Mouse (Mus musculus) urinary bladder, postnatal 25 days (tissue): ENCODE data around the gene Hs2st1.
"Not testable (repeated sequence)": the region's sequence is repeated elsewhere in the genome, so short reads cannot be mapped to it uniquely, and the experiment has no call there.

ENCODE experiments used
- DNase-seq: peaks from one replicate; pipeline ENCODE4 v3.0.0; 2022; ENCODE audit warnings: low spot score

Gene Hs2st1

GRCm38 (mm10) chr3:144570047-144570815 lies at the start of gene Hs2st1, which contains the start of gene Selenof:
Hs2st1 (minus strand) TSS chr3:144570181.
Selenof (plus strand) TSS chr3:144570304.
- peak; percentile 82 for DNase-seq

- no peak for DNase-seq
Measured at GRCm38 (mm10) chr3:144617633-144618180, 47.7 kb upstream of the Hs2st1 start.

GRCm38 (mm10) chr3:144616654-144617425 lies 46.9 kb upstream of the Hs2st1 start:
- peak; percentile 71 for DNase-seq

- no peak for DNase-seq
Measured at GRCm38 (mm10) chr3:144615459-144615858, 45.5 kb upstream of the Hs2st1 start.

GRCm38 (mm10) chr3:144614698-144615097 lies 44.7 kb upstream of the Hs2st1 start:
- DNase-seq, result no peak

GRCm38 (mm10) chr3:144614277-144614676 lies 44.3 kb upstream of the Hs2st1 start:
- no peak for DNase-seq

- DNase-seq, result no peak
Measured at GRCm38 (mm10) chr3:144612382-144612781, 42.4 kb upstream of the Hs2st1 start.

- no peak for DNase-seq
Measured at GRCm38 (mm10) chr3:144611626-144612271, 41.8 kb upstream of the Hs2st1 start.

GRCm38 (mm10) chr3:144610759-144611158 lies 40.8 kb upstream of the Hs2st1 start:
- no peak for DNase-seq

GRCm38 (mm10) chr3:144608090-144608489 lies 38.1 kb upstream of the Hs2st1 start:
- DNase-seq, result no peak

- DNase-seq, result no peak
Measured at GRCm38 (mm10) chr3:144606449-144606848, 36.5 kb upstream of the Hs2st1 start.

- DNase-seq, result not testable (repeated sequence)
Measured at GRCm38 (mm10) chr3:144605811-144606210, 35.8 kb upstream of the Hs2st1 start.

GRCm38 (mm10) chr3:144604205-144604604 lies 34.2 kb upstream of the Hs2st1 start:
- DNase-seq, result no peak

- no peak for DNase-seq
Measured at GRCm38 (mm10) chr3:144603558-144603957, 33.6 kb upstream of the Hs2st1 start.

- no peak for DNase-seq
Measured at GRCm38 (mm10) chr3:144602819-144603218, 32.8 kb upstream of the Hs2st1 start.

GRCm38 (mm10) chr3:144602413-144602812 lies 32.4 kb upstream of the Hs2st1 start:
- no peak for DNase-seq

- DNase-seq, result no peak
Measured at GRCm38 (mm10) chr3:144597790-144598467, 27.9 kb upstream of the Hs2st1 start.

GRCm38 (mm10) chr3:144597121-144597520 lies 27.1 kb upstream of the Hs2st1 start:
- no peak for DNase-seq

- no peak for DNase-seq
Measured at GRCm38 (mm10) chr3:144592992-144593785, 23.2 kb upstream of the Hs2st1 start.

- DNase-seq, result no peak
Measured at GRCm38 (mm10) chr3:144589189-144589890, 19.4 kb upstream of the Hs2st1 start.
